Mouse (Mus musculus) T-helper 2 cell (primary cell): Measurements from ENCODE around the gene Sdf2.

Source experiments
- in situ Hi-C: fragments of 300-600 bp; cut with MboI, MseI; formaldehyde crosslinking; loops from one replicate; pipeline ENCODE4 v1.15.1; 2025; ENCODE audit warnings: high pct_unique_total_duplicates

Gene Sdf2

DNA sequence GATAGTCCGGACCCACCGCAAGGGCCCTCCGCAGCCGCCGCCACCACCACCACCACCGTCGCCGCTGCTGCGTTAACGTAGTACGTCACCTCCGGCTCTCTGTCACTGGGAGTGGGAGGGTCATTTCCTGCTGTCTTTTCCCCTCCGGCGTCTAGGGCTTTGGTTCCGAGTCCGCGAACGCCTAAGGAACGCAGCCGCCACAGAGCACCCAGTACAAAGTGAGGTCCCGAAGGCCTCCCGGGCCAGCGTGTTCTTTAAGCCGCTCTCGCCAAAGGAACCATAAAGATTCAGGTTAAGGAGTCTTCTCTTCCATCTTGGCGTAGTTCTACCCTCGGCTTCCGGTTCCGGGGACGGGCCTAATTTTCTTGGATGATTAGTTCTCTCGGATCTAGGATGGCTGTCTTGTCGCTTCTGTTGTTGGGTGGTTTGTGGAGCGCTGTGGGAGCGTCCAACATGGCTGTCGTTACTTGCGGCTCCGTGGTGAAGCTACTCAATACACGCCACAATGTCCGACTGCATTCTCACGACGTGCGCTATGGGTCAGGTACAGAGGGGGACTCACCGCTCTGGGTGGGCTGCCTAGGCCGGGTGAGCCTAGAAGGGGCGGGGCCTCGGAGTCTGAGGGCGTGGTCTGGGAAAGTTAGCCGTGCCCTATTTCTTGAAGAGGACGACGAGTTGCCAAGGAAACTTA is at the start of gene Sdf2, which contains the start of gene Supt6:
Gene Sdf2 (plus strand): TSS at position 120 of the 691 bp plus-strand sequence.
Gene Supt6 (minus strand): TSS at position 361 of the 691 bp plus-strand sequence.
- in situ Hi-C loops: no loop called here

DNA sequence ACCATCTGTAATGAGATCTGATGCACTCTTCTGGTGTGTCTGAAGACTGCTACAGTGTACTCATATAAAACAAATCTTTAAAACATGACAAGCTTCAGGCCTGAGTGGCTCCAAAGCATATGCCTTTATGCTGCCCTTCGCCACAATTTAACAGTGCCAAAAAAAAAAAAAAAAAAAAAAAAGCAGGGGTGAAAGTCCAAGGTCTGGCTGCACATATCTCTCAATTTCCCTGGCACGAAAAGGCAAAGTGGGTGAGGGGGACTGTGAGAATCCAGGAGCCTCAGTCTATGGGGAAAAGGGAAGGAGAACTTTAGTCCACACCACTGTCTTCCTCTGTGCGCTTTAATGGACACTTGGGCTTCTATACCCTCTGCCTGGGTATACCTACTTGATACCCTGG is 43.2 kb upstream of the Sdf2 start:
- in situ Hi-C loops: no loop called here

DNA sequence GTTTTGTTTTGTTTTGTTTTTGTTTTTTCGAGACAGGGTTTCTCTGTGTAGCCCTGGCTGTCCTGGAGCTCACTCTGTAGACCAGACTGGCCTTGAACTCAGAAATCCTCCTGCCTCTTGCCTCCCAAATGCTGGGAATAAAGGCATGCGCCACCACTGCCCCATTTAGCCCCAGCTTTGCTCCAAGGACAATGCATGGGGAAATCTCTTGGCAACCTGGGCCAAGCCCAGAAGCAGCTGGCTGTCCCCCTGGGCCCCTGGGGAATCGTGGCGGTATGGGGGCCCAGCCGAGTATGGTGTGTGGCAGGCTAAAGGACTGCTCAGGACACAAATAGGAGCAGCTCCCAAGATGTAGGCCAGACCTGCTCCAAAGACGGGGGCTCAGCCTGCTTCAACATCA is 41.3 kb upstream of the Sdf2 start:
- in situ Hi-C loops: no loop called here

DNA sequence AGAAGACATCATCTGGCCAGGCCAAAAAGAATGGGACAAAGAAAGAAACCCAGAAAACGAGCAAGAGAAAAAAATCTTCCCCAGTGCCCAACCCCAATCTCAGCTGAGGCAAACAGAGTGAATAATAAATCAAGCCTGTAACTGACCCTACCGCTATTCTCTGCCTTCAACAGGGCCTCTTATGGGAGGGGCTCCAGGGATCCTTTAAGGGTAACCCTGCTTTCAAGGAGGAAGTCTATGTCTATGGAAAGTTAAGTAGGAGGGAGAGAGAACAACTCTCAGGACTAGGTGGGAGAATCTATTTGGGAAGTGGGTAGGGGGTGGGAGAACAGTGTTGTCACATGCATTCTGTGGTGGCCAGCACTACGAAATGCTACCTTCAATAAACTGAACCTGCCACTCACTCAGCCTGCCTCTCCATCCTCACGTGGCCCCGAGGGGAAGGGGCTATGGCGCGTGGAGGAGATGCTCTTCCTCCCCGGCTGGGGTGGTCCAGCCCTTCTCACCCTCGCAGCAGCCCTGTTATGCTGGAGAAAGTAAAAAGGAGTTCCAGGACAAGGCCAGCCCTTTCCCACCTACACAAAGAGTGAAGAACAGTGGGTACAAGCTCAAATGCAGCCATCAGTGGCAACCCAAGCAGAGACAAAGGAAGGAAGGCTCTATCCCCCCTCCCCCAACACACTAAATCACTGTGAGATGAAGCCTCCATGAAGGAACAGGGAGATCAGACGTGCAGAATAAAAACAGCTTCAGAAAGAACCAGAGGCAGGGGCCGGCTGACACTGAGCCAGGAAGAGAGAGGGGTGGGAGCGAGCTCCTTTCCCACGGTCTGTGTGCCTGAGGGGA is 40.0 kb upstream of the Sdf2 start:
- in situ Hi-C loops: no loop called here

DNA sequence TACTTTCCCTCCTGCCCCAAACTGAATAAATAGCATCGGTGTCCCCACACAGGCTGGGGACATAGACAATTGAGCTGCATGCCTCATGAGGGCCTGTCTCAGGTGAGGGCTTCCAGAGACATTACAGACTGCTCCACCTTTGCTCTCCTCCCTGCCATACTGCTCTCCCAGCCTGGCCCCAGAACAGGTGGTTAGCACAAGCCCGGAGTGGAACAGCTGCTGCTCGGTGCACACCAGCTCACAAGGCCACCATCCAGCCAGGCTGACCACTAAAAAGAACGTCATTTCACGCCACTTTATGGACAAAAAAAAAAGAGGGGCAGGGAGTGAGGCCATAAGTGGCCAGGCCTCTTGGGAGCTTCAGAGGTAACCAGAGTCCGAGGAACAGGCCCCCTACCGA is 38.4 kb upstream of the Sdf2 start:
- in situ Hi-C loops: no loop called here

DNA sequence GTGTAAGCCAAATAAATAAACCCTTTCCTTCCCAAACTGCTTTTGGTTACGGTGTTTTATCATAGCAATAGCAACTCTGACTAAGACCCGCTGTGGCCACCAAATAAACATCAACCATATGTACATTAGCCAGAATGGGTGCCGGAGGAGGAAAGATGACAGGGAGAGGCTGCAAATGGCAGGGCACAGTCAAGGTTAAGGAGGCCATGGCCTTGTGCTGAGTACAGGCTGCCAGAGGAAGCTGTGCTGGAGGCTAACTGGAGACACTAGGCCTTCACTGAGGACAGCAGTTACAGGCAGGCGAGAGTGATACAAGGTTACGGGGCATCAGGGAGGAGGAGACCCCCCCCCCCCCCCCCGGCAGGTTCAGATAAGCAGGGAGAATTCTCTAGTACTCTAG is 35.7 kb upstream of the Sdf2 start:
- in situ Hi-C loops: loop anchor here (10.0 kb wide), 1 partner anchor 1815 kb away; no protein-coding TSS in a partner anchor

DNA sequence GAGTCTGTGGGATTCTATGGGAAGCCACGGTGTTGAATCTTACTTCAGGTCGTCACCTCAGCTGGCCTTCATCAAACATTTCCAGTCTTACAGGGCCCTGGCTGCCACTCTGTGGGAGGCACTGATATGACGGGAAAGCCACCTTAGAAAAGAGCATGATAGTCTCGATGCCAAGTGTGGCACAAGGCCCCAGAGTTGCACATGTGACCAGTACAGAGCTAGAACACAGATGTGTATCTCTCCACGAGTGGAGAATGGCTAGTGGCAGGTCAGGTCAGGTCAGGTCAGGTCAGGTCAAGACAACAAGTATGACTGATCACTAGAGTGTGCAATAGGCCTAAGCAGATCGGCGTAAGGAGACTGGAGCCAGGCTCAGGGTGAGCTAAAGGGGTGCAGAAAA is 34.9 kb upstream of the Sdf2 start:
- in situ Hi-C loops: loop anchor here (10.0 kb wide), 1 partner anchor 1814 kb away; no protein-coding TSS in a partner anchor

DNA sequence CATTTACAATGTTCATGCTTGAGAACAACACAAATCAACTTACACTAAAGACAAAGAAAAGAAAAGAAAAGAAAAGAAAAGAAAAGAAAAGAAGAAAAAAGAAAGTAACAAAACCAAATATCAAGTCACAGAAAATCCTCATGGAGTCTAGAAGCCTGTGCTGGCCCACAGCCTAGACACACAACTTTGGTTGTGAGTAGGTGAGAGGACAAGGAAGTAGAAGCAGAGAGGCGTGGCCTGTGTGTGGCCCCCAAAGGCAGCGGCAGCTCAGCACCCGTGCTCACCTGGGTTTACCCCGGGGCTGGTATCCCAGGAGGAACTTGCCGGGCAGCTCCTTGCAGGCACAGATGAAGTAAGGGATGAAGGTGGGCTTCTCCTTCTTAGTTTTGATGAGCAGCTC is 34.0 kb upstream of the Sdf2 start:
- in situ Hi-C loops: loop anchor here (10.0 kb wide), 1 partner anchor 1813 kb away; no protein-coding TSS in a partner anchor

DNA sequence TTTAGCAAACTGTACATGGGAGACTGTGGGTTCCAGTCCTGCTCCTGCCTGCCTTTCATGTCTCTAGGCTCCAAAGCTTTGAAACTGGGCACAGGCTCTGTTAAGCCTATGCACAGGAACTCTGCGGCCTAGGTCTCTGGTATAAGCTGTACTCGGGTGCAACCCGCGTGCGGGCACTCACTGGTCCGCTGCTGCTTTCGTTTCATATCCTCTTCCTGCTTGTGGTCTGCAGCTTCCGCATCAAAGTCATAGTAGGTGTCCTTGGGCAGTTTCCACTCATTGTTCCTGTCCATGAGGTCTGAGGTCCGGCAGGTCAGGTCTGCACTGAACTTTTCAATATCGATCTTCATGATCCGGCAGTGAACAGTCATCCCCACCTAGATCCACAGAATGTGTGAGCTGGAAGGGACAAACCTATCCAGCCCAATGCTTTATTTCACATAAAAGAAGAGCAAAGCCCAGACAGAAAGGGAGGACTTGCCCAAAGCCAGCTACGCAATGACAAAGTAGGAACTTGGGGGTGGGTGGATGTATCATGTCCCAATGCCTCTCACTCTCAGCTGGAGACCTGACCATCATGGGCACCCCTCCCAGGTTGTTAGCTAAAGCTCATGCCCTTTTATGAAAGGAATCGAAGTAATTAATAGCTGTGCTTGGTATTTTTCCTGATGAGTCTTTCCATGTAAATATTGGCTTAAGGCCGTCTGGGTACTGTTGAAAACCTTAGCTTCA is 32.3 kb upstream of the Sdf2 start:
- in situ Hi-C loops: loop anchor here (10.0 kb wide), 1 partner anchor 1812 kb away; no protein-coding TSS in a partner anchor

DNA sequence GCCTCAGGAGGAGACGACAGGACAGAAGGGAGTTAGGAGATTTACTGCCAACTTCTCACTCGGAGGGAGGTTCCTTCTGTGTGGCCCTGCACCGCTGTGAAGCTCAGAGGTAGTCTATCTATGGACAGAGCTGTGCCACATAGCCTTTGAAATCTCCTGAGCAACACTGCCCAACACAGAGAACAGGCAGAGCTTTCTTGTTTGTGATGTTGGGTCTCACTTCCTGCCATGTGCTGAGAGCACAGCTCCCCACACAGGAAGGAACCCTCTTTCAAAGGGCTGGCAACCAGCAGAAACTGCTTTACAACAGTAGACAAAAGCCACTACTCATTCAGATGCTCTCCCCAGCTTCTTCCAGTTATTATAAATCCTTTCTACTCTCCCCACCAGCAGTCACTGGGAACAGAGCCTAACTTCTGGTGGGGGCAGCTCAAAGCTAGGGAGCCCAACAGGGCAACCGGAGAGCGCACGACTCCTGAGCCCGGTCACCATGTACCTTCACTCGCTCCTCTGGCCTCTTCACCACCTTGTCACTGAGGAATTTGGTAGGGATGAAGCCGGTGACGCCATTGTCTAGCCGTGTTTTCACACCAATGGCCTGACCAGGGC is 29.7 kb upstream of the Sdf2 start:
- in situ Hi-C loops: loop anchor here (10.0 kb wide), 1 partner anchor 1809 kb away; no protein-coding TSS in a partner anchor

DNA sequence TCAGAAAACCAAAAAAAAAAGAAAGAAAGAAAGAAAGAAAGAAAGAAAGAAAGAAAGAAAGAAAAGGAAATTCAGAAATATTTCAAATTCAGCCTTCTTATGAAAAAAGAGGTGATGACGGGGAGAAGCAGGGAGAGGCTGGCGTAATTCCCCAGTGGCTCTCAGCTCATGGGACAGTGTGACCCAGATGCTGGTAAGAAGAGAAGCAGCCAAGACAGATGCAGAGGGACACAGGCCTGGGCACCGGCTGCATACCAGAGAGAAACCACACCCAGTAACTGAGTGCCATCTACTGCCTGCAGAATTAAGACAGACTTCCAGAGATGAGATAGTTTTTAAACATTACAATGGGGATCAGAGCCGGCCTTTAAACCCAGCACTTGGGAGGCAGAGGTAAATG is 22.0 kb upstream of the Sdf2 start:
- in situ Hi-C loops: no loop called here

DNA sequence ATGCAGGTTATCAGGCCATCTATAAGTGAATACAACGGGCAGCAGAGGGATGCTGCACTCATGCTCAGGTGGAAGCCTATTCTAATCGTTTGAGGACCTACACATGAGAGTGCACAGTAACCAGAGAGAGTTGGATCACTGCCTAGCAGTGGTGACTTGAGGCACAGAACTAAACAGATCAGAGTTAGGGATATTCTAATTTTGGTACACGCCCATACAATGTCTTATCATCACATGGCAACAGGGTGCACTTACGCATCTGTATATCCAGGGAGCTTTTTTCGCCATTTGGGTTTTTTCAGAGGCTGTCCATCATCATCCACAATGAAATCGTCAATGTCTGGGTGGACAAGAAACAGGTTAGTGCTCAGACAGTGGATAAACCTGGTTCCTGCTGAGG is 14.0 kb upstream of the Sdf2 start:
- in situ Hi-C loops: loop anchor here (5.0 kb wide), 1 partner anchor 41 kb away; no protein-coding TSS in a partner anchor

DNA sequence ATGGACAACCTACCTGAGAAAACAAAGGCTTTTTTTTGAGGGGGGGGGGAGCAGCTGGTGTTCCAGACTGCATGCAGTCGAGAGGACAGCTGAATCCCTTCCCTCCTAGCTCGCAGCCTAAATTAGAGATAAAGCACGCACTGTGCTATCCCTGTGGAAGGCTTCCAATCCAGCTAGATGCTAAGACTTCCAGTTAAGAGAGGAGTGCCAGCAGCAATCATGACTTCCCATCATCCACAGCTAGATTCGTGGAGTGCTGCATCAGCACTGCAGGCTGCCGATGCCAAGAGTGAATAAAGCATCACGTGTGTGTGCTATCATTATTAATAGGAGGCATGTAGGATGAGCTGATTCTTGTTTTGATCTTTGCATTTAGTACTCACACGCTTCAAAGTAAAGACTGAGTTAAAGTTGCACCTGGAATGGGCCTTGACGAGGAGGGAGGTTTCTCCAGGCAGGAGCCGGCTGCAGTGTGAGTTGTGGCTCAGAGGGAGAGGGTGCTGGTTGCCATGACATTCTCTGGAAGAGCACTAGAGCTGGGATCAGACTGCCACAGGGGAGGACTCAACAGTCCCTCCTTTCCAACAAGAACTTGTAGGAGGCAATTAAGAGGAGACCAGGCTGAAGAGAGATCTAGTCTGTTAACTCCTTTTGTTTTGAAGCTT is 5.2 kb upstream of the Sdf2 start:
- in situ Hi-C loops: loop anchor here (5.0 kb wide), 1 partner anchor 63 kb away; the partner anchor contains the start of genes Nek8 and Tlcd1

DNA sequence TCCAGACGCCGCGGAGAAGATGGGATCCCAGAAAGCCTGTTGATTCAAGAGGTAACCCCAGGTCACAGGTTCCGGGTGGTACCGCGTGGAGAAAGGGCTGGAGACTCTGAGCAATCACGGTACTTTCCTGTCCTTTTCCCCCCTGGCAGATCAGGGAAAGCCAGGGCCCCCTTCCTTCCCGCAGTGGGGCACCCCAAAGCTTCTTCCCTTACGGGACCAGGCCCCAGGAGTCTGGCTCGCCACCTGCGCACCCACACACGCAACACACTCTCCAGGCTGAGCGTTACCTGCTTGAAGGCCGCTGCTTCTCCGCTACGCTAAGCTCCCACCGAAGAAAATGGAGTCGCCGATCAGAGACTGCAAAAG is 302 bp upstream of the Sdf2 start:
- in situ Hi-C loops: no loop called here

DNA sequence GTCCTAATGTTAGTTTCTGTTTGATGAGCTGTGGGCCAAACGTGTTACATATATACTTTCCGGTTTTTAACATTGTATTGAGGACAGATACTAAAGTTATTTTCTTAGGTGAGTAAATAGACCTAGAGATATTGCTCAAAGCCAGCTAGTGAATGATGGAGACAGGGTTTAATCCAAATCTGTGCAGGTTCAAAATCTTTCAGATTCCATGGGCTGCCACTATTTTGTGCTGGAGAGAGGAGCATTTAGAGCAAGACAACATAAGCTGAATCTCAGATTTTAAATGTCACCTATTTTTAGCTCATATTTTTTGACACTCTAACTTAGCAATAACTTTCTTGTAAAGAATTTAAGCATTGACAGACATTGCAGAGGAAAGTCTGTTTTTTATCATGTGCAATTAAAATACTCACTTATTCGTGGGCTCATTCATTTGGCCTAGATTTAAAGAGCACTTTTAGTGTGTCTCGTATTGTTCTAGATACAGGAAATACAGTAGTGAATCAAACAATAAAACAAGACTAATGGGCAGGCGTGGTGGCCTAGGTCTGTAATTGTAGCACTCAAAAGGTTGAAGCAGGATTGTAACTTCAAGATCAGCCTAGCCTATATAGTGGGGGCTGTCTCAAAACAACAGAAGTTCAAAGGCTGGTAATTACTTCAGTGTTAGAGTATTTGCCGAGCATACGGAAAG is 919 bp downstream of the Sdf2 start:
- in situ Hi-C loops: no loop called here

DNA sequence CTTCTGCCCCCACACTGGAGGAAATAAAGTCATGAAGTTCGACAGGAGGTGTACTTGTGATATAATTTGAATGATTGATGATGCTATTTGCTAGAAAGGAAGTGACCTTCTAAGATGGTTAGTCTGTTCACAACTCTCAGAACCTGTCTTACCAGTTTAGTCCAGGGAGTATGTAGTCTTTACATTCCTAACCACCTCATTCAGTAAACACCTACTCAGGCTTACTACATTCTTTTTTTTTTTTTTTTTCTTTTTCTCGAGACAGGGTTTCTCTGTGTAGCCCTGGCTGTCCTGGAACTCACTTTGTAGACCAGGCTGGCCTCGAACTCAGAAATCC is 1.4 kb downstream of the Sdf2 start:
- in situ Hi-C loops: no loop called here

DNA sequence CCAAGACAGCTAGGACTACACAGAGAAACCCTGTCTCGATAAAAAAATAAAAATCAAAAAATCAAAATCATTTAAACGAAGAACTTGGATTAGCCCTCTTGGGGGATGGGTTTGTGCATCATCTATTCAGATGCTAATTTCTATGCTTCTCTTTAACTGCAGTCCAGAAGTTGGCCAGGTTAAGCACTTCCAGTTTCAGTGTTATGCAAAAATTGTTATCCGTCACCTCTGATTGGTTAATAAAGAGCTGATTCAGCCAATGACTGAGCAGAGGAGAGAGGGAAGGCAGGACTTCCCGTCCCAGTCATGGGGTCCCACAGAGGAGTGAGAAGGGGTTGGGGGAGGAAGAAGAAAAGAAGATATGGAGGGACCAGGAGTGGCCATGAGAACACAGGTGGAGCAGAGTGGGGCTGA is 2.2 kb downstream of the Sdf2 start:
- in situ Hi-C loops: no loop called here

DNA sequence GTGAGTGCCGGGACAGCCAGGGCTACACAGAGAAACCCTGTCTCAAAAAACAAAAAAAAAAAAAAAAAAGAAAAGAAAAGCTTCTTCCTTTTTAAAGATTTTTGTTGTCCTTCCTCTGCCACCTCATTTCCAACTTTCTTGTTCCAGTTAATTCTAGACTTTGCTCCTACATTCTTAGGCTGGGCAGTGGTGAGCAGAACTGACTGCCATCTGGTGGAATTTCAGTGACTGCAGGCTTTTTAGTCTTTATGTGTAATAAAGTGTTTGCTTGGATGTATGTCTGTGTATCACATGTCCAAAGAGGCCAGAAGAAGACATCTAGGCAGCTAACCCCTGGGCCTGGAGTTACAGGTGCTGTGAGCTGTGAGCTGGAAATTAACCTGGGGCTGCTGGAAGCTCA is 11.1 kb downstream of the Sdf2 start:
- in situ Hi-C loops: no loop called here

DNA sequence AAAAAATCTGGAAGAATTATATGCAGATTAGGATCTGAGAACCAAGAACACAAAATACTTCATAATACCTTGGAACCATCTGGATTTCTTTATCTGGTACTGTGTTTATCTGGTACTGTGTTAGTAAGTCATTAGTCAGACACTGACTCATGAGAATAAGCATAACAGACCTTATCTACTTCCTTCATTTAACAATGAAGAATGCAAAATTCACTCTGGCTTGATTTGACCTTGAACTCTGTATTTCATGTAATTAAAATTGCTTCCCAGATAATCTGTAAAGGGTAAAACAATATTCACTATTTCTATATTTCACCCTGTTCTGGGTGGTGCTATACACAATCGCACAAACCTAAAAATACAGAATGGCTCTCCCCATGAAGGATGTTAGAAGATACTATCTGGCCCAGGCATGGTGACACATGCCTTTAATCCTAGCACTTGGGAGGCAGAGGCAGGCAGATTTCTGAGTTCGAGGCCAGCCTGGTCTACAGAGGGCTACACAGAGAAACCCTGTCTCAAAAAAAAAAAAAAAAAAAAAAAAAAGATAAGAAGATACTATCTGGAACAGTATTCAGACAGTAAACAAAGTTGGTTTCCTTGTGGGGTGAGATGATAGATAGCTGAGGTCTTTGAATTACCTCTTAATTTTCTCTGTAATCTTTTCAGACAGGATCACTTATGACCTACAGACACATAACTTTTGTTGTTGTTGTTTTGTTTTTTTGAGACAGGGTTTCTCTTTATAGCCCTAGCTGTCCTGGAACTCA is 15.1 kb downstream of the Sdf2 start:
- in situ Hi-C loops: no loop called here
